19 mouse cellular contexts compared by ENCODE assay signal in genomic region chr1:175637677-175638076, GRCm38 (mm10). TPM values are rescaled to one million over a fixed set of nuclear protein-coding genes. Genes with fewer than 3 reads are reported as not detected.
DNase-seq lines count a peak whose midpoint lies in the region; ATAC-seq lines count a peak whose summit lies in the region.
"Had no signal": no experiment of that assay in that cellular context is flagged by ENCODE, and none has a peak within 500 bp of the region (broad histone marks: within the 10 kb centered on the region; RNA-seq: fewer than 3 reads in every experiment).

No protein-coding gene starts in this region.

- H3K27ac ChIP-seq in midbrain, embryonic 13.5 days, result no peak overlapping the region
- H3K27ac ChIP-seq: hindbrain, embryonic 13.5 days; limb, embryonic 12.5 days; liver, embryonic 13.5 days had no signal

- intact Hi-C loops in left cerebral cortex, postnatal 14 days (cut with DNase I), result no loop called here

- no peaks in the 10 kb centered on the region for H3K27me3 ChIP-seq in midbrain, embryonic 13.5 days
- H3K27me3 ChIP-seq: heart, embryonic 12.5 days; hindbrain, embryonic 13.5 days; limb, embryonic 12.5 days; liver, embryonic 13.5 days had no signal

- H3K9me3 ChIP-seq in midbrain, embryonic 13.5 days, result no peaks in the 10 kb centered on the region
- H3K9me3 ChIP-seq: heart, embryonic 12.5 days; hindbrain, embryonic 13.5 days; limb, embryonic 12.5 days; liver, embryonic 13.5 days had no signal

- H3K9ac ChIP-seq in midbrain, embryonic 13.5 days (replicated peaks), result no peak overlapping the region
- H3K9ac ChIP-seq: heart, embryonic 12.5 days; hindbrain, embryonic 13.5 days; limb, embryonic 12.5 days; liver, embryonic 13.5 days had no signal

- no peak overlapping the region for H3K4me3 ChIP-seq in midbrain, embryonic 13.5 days (replicated peaks)
- H3K4me3 ChIP-seq: heart, embryonic 12.5 days; hindbrain, embryonic 13.5 days; limb, embryonic 12.5 days; liver, embryonic 13.5 days had no signal

- ATAC-seq in hematopoietic stem cell, adult 5-6 weeks (replicated peaks in 1 of 2; ENCODE audit: insufficient read depth in 1 of 2, low FRiP score in 2 of 2, low TSS enrichment in 1 of 2, low read depth in 1 of 2, poor library complexity in 2 of 2, severe bottlenecking in 2 of 2), result peak; percentile 61 to 86; a peak in 3 of 4 replicates
- no peak for ATAC-seq in midbrain, embryonic 13.5 days
- ATAC-seq: forebrain, embryonic 16.5 days had no signal

- H3K4me2 ChIP-seq in midbrain, embryonic 13.5 days (replicated peaks), result no peak overlapping the region
- H3K4me2 ChIP-seq: heart, embryonic 12.5 days; hindbrain, embryonic 13.5 days; limb, embryonic 12.5 days; liver, embryonic 13.5 days had no signal

- H3K4me1 ChIP-seq in midbrain, embryonic 13.5 days (replicated peaks), result 0 out of 2 replicates have a peak, but pooled peaks cover 3% of the 10 kb centered on the region
- H3K4me1 ChIP-seq: heart, embryonic 12.5 days; hindbrain, embryonic 13.5 days; limb, embryonic 12.5 days had no signal

- 83% methylated on average over 7 of the region's 7 CpGs for WGBS in midbrain, embryonic 13.5 days

- DNase-seq in heart, adult 11 months, result peak; percentile 92
- no peak for DNase-seq in heart, adult 8-10 months (ENCODE audit: low spot score)
- DNase-seq in thymus, postnatal 14 days, result peak; percentile 23
- DNase-seq in thymus, adult 18-20 months, result no peak
- no peak for DNase-seq in left cerebral cortex, postnatal 14 days (ENCODE audit: low spot score in 2 of 2)
- DNase-seq: cerebellum, adult 9-11 months; heart, postnatal 14 days; kidney, adult 9 months; kidney, postnatal 4 days; layer of hippocampus, adult 9-11 months; liver, embryonic 13.5 days; right cerebral cortex, postnatal 4 days had no signal

- no peaks in the 10 kb centered on the region for H3K36me3 ChIP-seq in midbrain, embryonic 13.5 days
- H3K36me3 ChIP-seq: heart, embryonic 12.5 days; hindbrain, embryonic 13.5 days; limb, embryonic 12.5 days; liver, embryonic 13.5 days had no signal

RNA-seq across cellular contexts. Expression of gene Fh1, which starts 12.2 kb away (rescaled TPM):
- total RNA-seq in heart, adult 8-10 months (2022), result 100 to 1,000 TPM; 543 to 586 (median 574) TPM
- 56.8 and 71.8 TPM in 2 replicates for total RNA-seq in hematopoietic stem cell, adult 5-6 weeks (2017)
- polyA plus RNA-seq in midbrain, embryonic 13.5 days (2015; fragmentation: Nextera tagmentation; extraction: Ambion mirVana), result 76.6 and 81.2 TPM in 2 replicates
- 10 to 100 TPM; 76.5 to 90.3 TPM for total RNA-seq in left cerebral cortex, postnatal 14 days (2021)

RNA-seq across cellular contexts. Expression of gene Kmo, which starts 17.5 kb away (rescaled TPM):
- under 1 TPM; 0.28 to 0.44 (median 0.30) TPM for total RNA-seq in heart, adult 8-10 months (2022)
- 2.3 and 4.4 TPM in 2 replicates for total RNA-seq in hematopoietic stem cell, adult 5-6 weeks (2017)
- 0.09 and 0.27 TPM in 2 replicates for polyA plus RNA-seq in midbrain, embryonic 13.5 days (2015; fragmentation: Nextera tagmentation; extraction: Ambion mirVana)
- total RNA-seq in left cerebral cortex, postnatal 14 days (2021), result not detected
- total RNA-seq: midbrain, postnatal 0 days had no signal
- polyA plus RNA-seq: forebrain, embryonic 16.5 days; midbrain, postnatal 0 days had no signal

RNA-seq across cellular contexts. Expression of gene Opn3, which starts 54.9 kb away (rescaled TPM):
- 1 to 10 TPM; 3.7 to 5.8 (median 4.0) TPM for total RNA-seq in heart, adult 8-10 months (2022)
- total RNA-seq in hematopoietic stem cell, adult 5-6 weeks (2017), result 0.19 and 0.60 TPM in 2 replicates
- polyA plus RNA-seq in midbrain, embryonic 13.5 days (2015; fragmentation: Nextera tagmentation; extraction: Ambion mirVana), result 6.9 TPM in 2 replicates
- total RNA-seq in left cerebral cortex, postnatal 14 days (2021), result 10 to 100 TPM; 12.7 to 14.5 TPM

RNA-seq across cellular contexts. Expression of gene Chml, which starts 55.0 kb away (rescaled TPM):
- 1 to 10 TPM; 6.7 to 9.7 (median 7.7) TPM for total RNA-seq in heart, adult 8-10 months (2022)
- total RNA-seq in hematopoietic stem cell, adult 5-6 weeks (2017), result 10.2 and 11.0 TPM in 2 replicates
- polyA plus RNA-seq in midbrain, embryonic 13.5 days (2015; fragmentation: Nextera tagmentation; extraction: Ambion mirVana), result 3.6 and 4.1 TPM in 2 replicates
- total RNA-seq in left cerebral cortex, postnatal 14 days (2021), result 10 to 100 TPM; 14.0 to 14.4 TPM

Comparison
In these comparisons a context has a peak if more than half of its experiments do, and no peak if none do; other contexts are left out.
1. DNase-seq: peak in heart, adult 11 months (single experiment) and thymus, postnatal 14 days (single experiment); none in heart, adult 8-10 months (single experiment), thymus, adult 18-20 months (0 of 2) and left cerebral cortex, postnatal 14 days (0 of 2).